ENCODE assay signal across 8 mouse cellular contexts in genomic region chr7:130646762-130647139, GRCm38 (mm10).
DNase-seq lines count a peak whose midpoint lies in the region; ATAC-seq and TF ChIP-seq lines count a peak whose summit lies in the region.

No protein-coding gene starts in this region.

- peak; percentile 21; the same call in 1 of the 2 replicates for TF ChIP-seq EP300 in heart, postnatal 0 days (IDR thresholded peaks at IDR 0.05; ENCODE audit: low read depth)

- H3K27me3 ChIP-seq in embryonic facial prominence, embryonic 15.5 days, result no peaks in the 10 kb centered on the region
- no peaks in the 10 kb centered on the region for H3K27me3 ChIP-seq in heart, postnatal 0 days (ENCODE audit: control insufficient read depth, insufficient read depth, low read length)

- peak overlapping the region; percentile 93 for H3K4me2 ChIP-seq in embryonic facial prominence, embryonic 15.5 days (replicated peaks)
- H3K4me2 ChIP-seq in heart, postnatal 0 days (ENCODE audit: low read depth, low read length), result peak overlapping the region; percentile 80

- H3K36me3 ChIP-seq in embryonic facial prominence, embryonic 15.5 days, result no peaks in the 10 kb centered on the region
- no peaks in the 10 kb centered on the region for H3K36me3 ChIP-seq in heart, postnatal 0 days (replicated peaks; ENCODE audit: control insufficient read depth, insufficient read depth, low read length)

- H3K27ac ChIP-seq in embryonic facial prominence, embryonic 15.5 days (replicated peaks), result peak overlapping the region; percentile 96
- H3K27ac ChIP-seq in heart, postnatal 0 days (ENCODE audit: low read depth), result peak overlapping the region; percentile 99

- WGBS in embryonic facial prominence, embryonic 15.5 days, result 0% methylated on average over 17 of the region's 18 CpGs
- under 1% methylated on average over 18 of the region's 18 CpGs for WGBS in heart, postnatal 0 days

- peaks cover 36% of the 10 kb centered on the region for H3K4me1 ChIP-seq in embryonic facial prominence, embryonic 15.5 days
- peaks cover 42% of the 10 kb centered on the region for H3K4me1 ChIP-seq in heart, postnatal 0 days (ENCODE audit: control insufficient read depth, insufficient read depth)

- DNase-seq in right cerebral cortex, postnatal 14 days, result peak; percentile 39
- no peak for DNase-seq in right cerebral cortex, postnatal 36 days (ENCODE audit: low spot score in 2 of 2)
- peak; percentile 94 for DNase-seq in heart, postnatal 0 days (ENCODE audit: low spot score)
- DNase-seq in kidney, postnatal 36 days, result peak; percentile 92 to 94
- peak; percentile 83 for DNase-seq in mesoderm, embryonic 11.5 days (ENCODE audit: low read depth, low spot score)
- DNase-seq in spleen, postnatal 10 days (ENCODE audit: low spot score in 2 of 2), result peak; percentile 14 to 56
- DNase-seq in frontal cortex, postnatal 10 days (ENCODE audit: low spot score in 2 of 2), result no peak

- ATAC-seq in embryonic facial prominence, embryonic 15.5 days (ENCODE audit: insufficient number of reproducible peaks, low FRiP score, low TSS enrichment, low read depth), result peak; percentile 66; the same call in 1 of the 2 replicates
- ATAC-seq in heart, postnatal 0 days (ENCODE audit: insufficient read depth, low read depth), result peak; percentile 78

- no peak for TF ChIP-seq CTCF in heart, postnatal 0 days (IDR thresholded peaks at IDR 0.05; ENCODE audit: low read depth)

- H3K9ac ChIP-seq in embryonic facial prominence, embryonic 15.5 days, result peak overlapping the region; percentile 79
- peak overlapping the region; percentile 89 for H3K9ac ChIP-seq in heart, postnatal 0 days (replicated peaks; ENCODE audit: low read depth, low read length)

- no peaks in the 10 kb centered on the region for H3K9me3 ChIP-seq in embryonic facial prominence, embryonic 15.5 days (replicated peaks)
- no peaks in the 10 kb centered on the region for H3K9me3 ChIP-seq in heart, postnatal 0 days (replicated peaks; ENCODE audit: control insufficient read depth, low read length)

- H3K4me3 ChIP-seq in embryonic facial prominence, embryonic 15.5 days (replicated peaks), result peak overlapping the region; percentile 69
- peak overlapping the region; percentile 66 for H3K4me3 ChIP-seq in heart, postnatal 0 days (ENCODE audit: low read depth, low read length)

Comparison
In these comparisons a context has a peak if more than half of its experiments do, and no peak if none do; other contexts are left out.
1. DNase-seq: peak in right cerebral cortex, postnatal 14 days (single experiment), heart, postnatal 0 days (single experiment), kidney, postnatal 36 days (2 of 2), mesoderm, embryonic 11.5 days (single experiment) and spleen, postnatal 10 days (2 of 2); none in right cerebral cortex, postnatal 36 days (0 of 2) and frontal cortex, postnatal 10 days (0 of 2).